Mouse (Mus musculus): Measurements from ENCODE around the gene Hif3a. TPM values are rescaled to one million over a fixed set of nuclear protein-coding genes. Genes with fewer than 3 reads are reported as not detected.
A peak's percentile ranks its signal among the peaks of the same experiment; 100 is the strongest.

Gene Hif3a
- total and polyA plus RNA-seq, 3 experiments: 8.0 to 37.9 TPM; not detected in 1

DNA sequence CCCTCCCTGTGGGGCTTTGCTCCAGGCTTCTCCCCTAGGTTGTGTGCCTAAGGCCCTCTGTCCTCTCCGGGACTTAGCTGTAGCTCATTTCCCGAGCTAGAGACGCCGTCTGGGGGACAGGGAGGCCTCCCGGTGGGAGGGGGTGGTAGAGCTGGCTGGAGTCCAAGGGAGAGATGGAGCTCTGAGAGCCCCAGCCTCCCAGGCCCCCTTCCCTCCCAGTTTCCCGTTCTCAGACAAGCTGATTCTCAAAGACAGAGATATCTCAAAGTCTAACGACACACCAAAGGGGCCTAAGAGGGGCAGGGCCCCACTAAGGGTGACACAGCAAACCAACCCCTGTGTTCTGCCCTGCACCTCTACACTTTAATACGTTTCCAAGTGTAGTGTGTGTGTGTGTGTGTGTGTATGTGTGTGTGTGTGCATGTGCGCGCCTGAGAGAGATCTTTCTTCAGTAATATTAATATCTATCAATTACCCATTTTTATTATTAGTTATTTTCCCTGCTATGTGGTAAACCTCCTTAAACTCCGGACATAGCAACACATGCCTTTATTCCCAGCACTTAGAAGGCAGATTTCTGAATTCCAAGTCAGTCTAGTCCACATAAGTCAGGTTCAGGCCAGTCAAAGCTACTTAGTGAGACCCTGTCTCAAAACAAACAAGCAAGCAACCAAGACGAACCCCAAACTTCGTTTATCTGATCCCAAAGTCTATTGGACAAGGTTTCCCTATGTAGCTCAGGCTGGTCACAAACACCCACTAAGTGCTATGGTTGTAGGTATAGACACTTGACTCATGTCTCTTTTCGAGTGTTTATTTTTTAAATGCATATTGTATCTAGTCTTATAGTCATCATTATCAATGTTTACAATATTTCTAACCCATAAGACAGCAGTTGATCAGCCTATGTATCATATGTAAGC is 5.4 kb downstream of the Hif3a start (continued):
- TF ChIP-seq RCOR1 (IDR thresholded peaks at IDR 0.05; ENCODE audit: low read depth, low read length) (peak; percentile 29; the same call in 1 of the 2 replicates), NRF1 (IDR thresholded peaks at IDR 0.05; ENCODE audit: insufficient read depth, low read depth, low read length, poor library complexity, severe bottlenecking) (0 out of 2 replicates have a peak, but pooled peaks have one; percentile 7), ELF1 (IDR thresholded peaks at IDR 0.05; ENCODE audit: low read depth, low read length) (no peak), GABPA (IDR thresholded peaks at IDR 0.05; ENCODE audit: low read depth, low read length) (peak; percentile 90)

DNA sequence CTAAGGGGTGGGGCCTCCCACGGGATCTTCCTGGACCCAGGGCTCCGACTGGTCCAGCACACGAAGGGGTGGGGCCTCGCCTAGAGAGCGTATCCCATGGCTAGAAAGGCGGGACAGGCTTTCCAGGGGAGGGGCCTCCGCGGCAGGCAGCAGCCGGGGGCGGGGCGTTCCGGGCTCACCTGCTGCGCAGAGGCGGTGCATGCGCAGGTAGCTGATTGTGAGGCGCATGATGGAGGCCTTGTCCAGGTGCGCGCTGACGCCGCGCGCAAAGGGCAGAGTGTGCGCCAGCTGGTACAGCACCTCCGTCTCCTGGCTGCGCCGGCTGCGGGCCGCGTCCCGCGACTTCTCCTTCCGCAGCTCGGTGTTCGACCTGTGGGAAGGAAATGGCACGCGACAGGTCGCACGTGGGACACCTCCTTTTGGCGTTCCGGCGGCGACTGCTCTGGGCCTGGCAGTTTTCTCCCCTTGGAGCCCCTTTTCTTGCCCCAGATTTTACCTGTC is 6.1 kb downstream of the Hif3a start:
- H3K79me2 ChIP-seq (ENCODE audit: control insufficient read depth, insufficient read depth, low read length, poor library complexity): peaks cover 9% of the 10 kb centered on the region; the same call in 1 of the 2 replicates
- DNase-seq (ENCODE audit: low read depth, low spot score): peak; percentile 96
- peak overlapping the region; percentile 55 to 70 for H3K4me3 ChIP-seq (ENCODE audit: control insufficient read depth in 1 of 2, insufficient read depth in 1 of 2, low read depth in 2 of 2, low read length in 2 of 2)
- TF ChIP-seq NRF1 (IDR thresholded peaks at IDR 0.05; ENCODE audit: insufficient read depth, low read depth, low read length, poor library complexity, severe bottlenecking) (peak; percentile 82), BHLHE40 (IDR thresholded peaks at IDR 0.05; ENCODE audit: borderline replicate concordance, low read depth, low read length) (peak; percentile 73; the same call in 1 of the 2 replicates), ETS1 (IDR thresholded peaks at IDR 0.05; ENCODE audit: low read depth, low read length) (no peak), MAZ (IDR thresholded peaks at IDR 0.05; ENCODE audit: low read depth, low read length) (no peak), POLR2A (IDR thresholded peaks at IDR 0.05; ENCODE audit: control insufficient read depth in 1 of 2, insufficient read depth in 1 of 2, low read depth in 1 of 2, low read length in 2 of 2, poor library complexity in 1 of 2) (peak; percentile 40 to 61; a peak in 2 of 4 replicates), HCFC1 (IDR thresholded peaks at IDR 0.05; ENCODE audit: low read depth, low read length) (peak; percentile 42; the same call in 1 of the 2 replicates), MAX (IDR thresholded peaks at IDR 0.05; ENCODE audit: low read length) (peak; percentile 54; the same call in 1 of the 2 replicates), MXI1 (IDR thresholded peaks at IDR 0.05; ENCODE audit: low read depth, low read length) (peak; percentile 73)
- H3K9me3 ChIP-seq (replicated peaks; ENCODE audit: insufficient read depth, low read length): no peaks in the 10 kb centered on the region
- no peaks in the 10 kb centered on the region for H3K27me3 ChIP-seq (ENCODE audit: control insufficient read depth in 1 of 2, insufficient read depth in 2 of 2, low read length in 2 of 2)
- peak overlapping the region; percentile 99 for H3K27ac ChIP-seq (ENCODE audit: control insufficient read depth, low read depth, low read length)
- H3K9ac ChIP-seq (ENCODE audit: control insufficient read depth, low read depth, low read length, poor library complexity, severe bottlenecking): peak overlapping the region; percentile 92
- H3K36me3 ChIP-seq (ENCODE audit: control insufficient read depth in 1 of 2, insufficient read depth in 2 of 2, low read length in 2 of 2): peaks cover 0 to 24% of the 10 kb centered on the region in 2 experiments; a peak in 3 of 4 replicates
- peaks cover 8 to 32% of the 10 kb centered on the region in 2 experiments for H3K4me1 ChIP-seq (ENCODE audit: control insufficient read depth in 1 of 2, insufficient read depth in 2 of 2, low read length in 2 of 2)

GRCm38 (mm10) chr7:17055287-17055946 is 6.8 kb downstream of the Hif3a start:
- Histone ChIP-seq H3K4me3 (ENCODE audit: control insufficient read depth in 1 of 2, insufficient read depth in 1 of 2, low read depth in 2 of 2, low read length in 2 of 2) (peak overlapping the region; percentile 20 to 70; a peak in 3 of 4 replicates), H3K9me3 (replicated peaks; ENCODE audit: insufficient read depth, low read length) (no peaks in the 10 kb centered on the region), H3K79me2 (ENCODE audit: control insufficient read depth, insufficient read depth, low read length, poor library complexity) (peaks cover 9% of the 10 kb centered on the region; the same call in 1 of the 2 replicates), H3K27me3 (ENCODE audit: control insufficient read depth in 1 of 2, insufficient read depth in 2 of 2, low read length in 2 of 2) (no peaks in the 10 kb centered on the region), H3K27ac (ENCODE audit: control insufficient read depth, low read depth, low read length) (no peak overlapping the region), H3K4me1 (ENCODE audit: control insufficient read depth in 1 of 2, insufficient read depth in 2 of 2, low read length in 2 of 2) (peaks cover 8 to 28% of the 10 kb centered on the region in 2 experiments), H3K9ac (ENCODE audit: control insufficient read depth, low read depth, low read length, poor library complexity, severe bottlenecking) (peak overlapping the region; percentile 11; the same call in 1 of the 2 replicates), H3K36me3 (ENCODE audit: control insufficient read depth in 1 of 2, insufficient read depth in 2 of 2, low read length in 2 of 2) (peaks cover 0 to 24% of the 10 kb centered on the region in 2 experiments; a peak in 3 of 4 replicates)
- TF ChIP-seq ZNF384 (IDR thresholded peaks at IDR 0.05; ENCODE audit: low read depth, low read length) (no peak), MYB (IDR thresholded peaks at IDR 0.05; ENCODE audit: low read depth, low read length) (no peak), HCFC1 (IDR thresholded peaks at IDR 0.05; ENCODE audit: low read depth, low read length) (no peak), ZMIZ1 (IDR thresholded peaks at IDR 0.05; ENCODE audit: low read depth, low read length) (no peak), ETS1 (IDR thresholded peaks at IDR 0.05; ENCODE audit: low read depth, low read length) (no peak), SIN3A (IDR thresholded peaks at IDR 0.05; ENCODE audit: low read length) (no peak), JUND (IDR thresholded peaks at IDR 0.05; ENCODE audit: low read depth, low read length) (no peak), BHLHE40 (IDR thresholded peaks at IDR 0.05; ENCODE audit: borderline replicate concordance, low read depth, low read length) (no peak), CTCF (IDR thresholded peaks at IDR 0.05 in 2 of 3, conservative IDR thresholded peaks at IDR 0.05 in 1 of 3; ENCODE audit: control insufficient read depth in 1 of 3, insufficient read depth in 1 of 3, low read depth in 2 of 3, low read length in 3 of 3, poor library complexity in 1 of 3, severe bottlenecking in 1 of 3) (no peak), NELFE (IDR thresholded peaks at IDR 0.05; ENCODE audit: low read depth, low read length) (no peak)
- no peak for DNase-seq (ENCODE audit: low read depth, low spot score)

All from MEL (cell line).